Mouse (Mus musculus): ENCODE results near the gene Npcd.

DNA sequence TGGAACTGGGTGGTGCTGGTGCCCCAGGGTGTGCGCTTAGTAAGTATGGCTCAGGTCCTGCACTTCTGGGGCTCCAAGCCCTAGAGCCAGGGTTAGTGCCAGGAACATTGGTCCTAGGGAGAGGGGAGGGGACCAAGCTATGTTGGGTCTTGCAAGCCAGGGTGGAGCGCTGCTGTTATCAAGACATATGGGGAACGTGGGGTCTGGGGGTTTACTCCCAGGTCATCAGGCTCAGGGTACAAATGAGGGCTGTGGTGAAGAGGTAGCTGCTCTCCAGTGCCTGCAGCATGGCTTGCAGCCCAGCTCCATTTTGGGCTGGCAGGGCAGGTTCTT lies 80.7 kb downstream of the Npcd start:
- TF ChIP-seq POLR2A (IDR thresholded peaks at IDR 0.05; ENCODE audit: insufficient read depth, low read depth, low read length) = no peak
- no peak for TF ChIP-seq CTCF (IDR thresholded peaks at IDR 0.05; ENCODE audit: insufficient read depth, low read depth, low read length)

Measured in olfactory bulb, adult 2 months (tissue).